Mouse (Mus musculus): Measurements from ENCODE around the gene Rora. TPM values are rescaled to one million over a fixed set of nuclear protein-coding genes. Genes with fewer than 3 reads are reported as not detected.

Gene Rora
- polyA plus RNA-seq, 1 experiment = 4.5 TPM

DNA sequence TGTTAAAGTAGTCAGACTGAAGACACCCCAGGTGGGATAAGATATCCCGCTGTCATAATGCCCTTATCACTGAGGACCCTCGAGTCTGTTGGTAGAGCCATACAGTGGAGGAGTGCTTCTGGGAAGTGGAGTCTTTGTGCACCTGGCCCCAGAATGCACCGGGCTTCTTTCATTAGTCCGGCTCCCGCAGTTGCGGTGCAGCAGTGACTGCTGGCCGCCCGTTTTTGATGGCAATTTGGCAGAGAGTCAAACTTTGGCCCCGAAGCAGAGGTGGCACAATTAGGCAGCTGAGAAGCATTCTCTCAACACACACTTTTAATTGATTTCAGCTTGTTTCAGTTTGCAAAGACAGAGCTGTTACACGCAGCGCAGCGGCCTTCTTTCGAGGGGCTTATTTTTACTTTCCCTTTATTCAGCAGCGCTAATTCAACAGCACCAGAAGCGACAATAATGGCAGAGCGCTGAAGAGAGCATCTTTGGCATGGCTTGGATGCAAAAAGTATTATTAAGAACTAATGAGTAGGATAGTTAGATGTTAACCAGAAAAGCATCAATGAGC lies 138.5 kb downstream of the Rora start:
- TF ChIP-seq CTCF (IDR thresholded peaks at IDR 0.05; ENCODE audit: extremely low read depth, insufficient read length, insufficient replicate concordance, low read depth, low read length) (no peak), POLR2A (IDR thresholded peaks at IDR 0.05; ENCODE audit: low read depth, low read length) (no peak)
- WGBS = 79% methylated on average over 16 of the region's 16 CpGs
- Histone ChIP-seq H3K27me3 (ENCODE audit: control insufficient read depth, insufficient read depth, low read length) (no peaks in the 10 kb centered on the region), H3K4me3 (ENCODE audit: low read depth, low read length) (no peak overlapping the region), H3K36me3 (ENCODE audit: control insufficient read depth, insufficient read depth, low read length) (no peaks in the 10 kb centered on the region), H3K27ac (ENCODE audit: insufficient read depth, low read depth, low read length) (no peak overlapping the region), H3K4me1 (ENCODE audit: control insufficient read depth, insufficient read depth, insufficient read length, low read length) (no peaks in the 10 kb centered on the region)

DNA sequence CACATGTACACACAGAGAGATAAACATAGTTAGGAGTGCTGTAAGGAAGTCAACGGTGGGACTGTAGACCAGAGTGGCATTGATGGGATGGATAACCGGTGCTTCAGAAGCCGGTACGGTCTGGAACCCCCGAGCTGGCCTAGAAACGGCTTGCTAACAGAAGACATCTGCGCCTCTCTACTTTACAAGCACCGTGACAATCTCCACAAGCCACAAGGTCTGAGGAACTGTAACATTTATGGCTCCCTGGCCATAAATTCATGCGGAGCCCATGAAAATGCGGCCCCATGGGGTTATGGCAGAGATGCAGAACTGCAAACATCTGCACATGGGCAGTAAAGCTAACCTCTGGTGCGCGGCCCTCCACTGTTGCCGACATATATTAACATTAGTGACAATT lies 141.7 kb downstream of the Rora start:
- Histone ChIP-seq H3K4me1 (ENCODE audit: control insufficient read depth, insufficient read depth, insufficient read length, low read length) (no peaks in the 10 kb centered on the region), H3K4me3 (ENCODE audit: low read depth, low read length) (no peak overlapping the region), H3K27me3 (ENCODE audit: control insufficient read depth, insufficient read depth, low read length) (no peaks in the 10 kb centered on the region), H3K36me3 (ENCODE audit: control insufficient read depth, insufficient read depth, low read length) (no peaks in the 10 kb centered on the region), H3K27ac (ENCODE audit: insufficient read depth, low read depth, low read length) (no peak overlapping the region)
- WGBS = 66% methylated on average over 13 of the region's 13 CpGs
- TF ChIP-seq POLR2A (IDR thresholded peaks at IDR 0.05; ENCODE audit: low read depth, low read length) (no peak), CTCF (IDR thresholded peaks at IDR 0.05; ENCODE audit: extremely low read depth, insufficient read length, insufficient replicate concordance, low read depth, low read length) (no peak)

DNA sequence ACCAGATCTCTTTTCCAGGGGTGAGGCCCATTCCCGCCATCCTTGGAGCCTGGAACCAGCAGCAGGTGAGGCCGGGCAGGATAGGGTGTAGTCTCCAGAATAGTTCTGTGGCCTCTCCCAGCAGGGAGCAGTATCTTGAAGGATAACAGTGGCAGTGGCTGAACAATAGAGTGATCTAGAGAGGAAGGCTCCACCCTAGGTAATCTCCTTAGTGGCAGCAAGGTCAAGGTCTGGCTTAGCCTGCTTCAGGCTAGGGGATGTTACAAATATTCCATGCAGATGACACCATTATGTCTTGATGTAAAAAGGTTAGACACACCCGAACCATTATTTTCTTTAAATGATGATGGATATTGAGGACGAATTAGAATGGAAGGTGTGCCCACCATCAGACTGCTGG lies 144.6 kb downstream of the Rora start:
- no peaks in the 10 kb centered on the region for H3K36me3 ChIP-seq (ENCODE audit: control insufficient read depth, insufficient read depth, low read length)
- WGBS = 67% methylated on average over 4 of the region's 4 CpGs
- no peaks in the 10 kb centered on the region for H3K4me1 ChIP-seq (ENCODE audit: control insufficient read depth, insufficient read depth, insufficient read length, low read length)

DNA sequence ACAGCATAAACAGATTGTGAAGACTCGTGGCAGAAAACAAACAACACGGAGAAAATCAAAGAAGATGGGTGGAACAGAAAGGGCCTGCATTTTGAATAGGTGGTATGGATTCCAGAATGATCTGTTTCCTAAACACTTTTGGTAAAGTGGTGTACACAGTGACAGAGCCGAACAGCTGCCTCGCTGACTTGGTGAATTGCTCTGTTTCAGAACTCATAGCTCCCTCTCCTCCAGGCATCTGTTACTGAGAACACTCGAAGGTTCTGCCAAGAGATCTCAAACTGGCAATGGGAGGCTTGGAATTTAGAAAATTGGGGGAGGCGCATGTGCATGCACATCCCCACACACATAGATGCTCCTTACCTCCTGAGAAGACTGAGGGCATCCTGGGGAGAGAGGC lies 145.5 kb downstream of the Rora start:
- 80% methylated on average over 6 of the region's 6 CpGs for WGBS
- TF ChIP-seq CTCF (IDR thresholded peaks at IDR 0.05; ENCODE audit: extremely low read depth, insufficient read length, insufficient replicate concordance, low read depth, low read length) (no peak), POLR2A (IDR thresholded peaks at IDR 0.05; ENCODE audit: low read depth, low read length) (no peak)
- Histone ChIP-seq H3K36me3 (ENCODE audit: control insufficient read depth, insufficient read depth, low read length) (no peaks in the 10 kb centered on the region), H3K4me3 (ENCODE audit: low read depth, low read length) (no peak overlapping the region), H3K27ac (ENCODE audit: insufficient read depth, low read depth, low read length) (no peak overlapping the region), H3K4me1 (ENCODE audit: control insufficient read depth, insufficient read depth, insufficient read length, low read length) (no peaks in the 10 kb centered on the region), H3K27me3 (ENCODE audit: control insufficient read depth, insufficient read depth, low read length) (no peaks in the 10 kb centered on the region)

More for the DNA sequence above, 144.6 kb downstream of the Rora start:
- Histone ChIP-seq H3K4me3 (ENCODE audit: low read depth, low read length) (no peak overlapping the region), H3K27me3 (ENCODE audit: control insufficient read depth, insufficient read depth, low read length) (no peaks in the 10 kb centered on the region), H3K27ac (ENCODE audit: insufficient read depth, low read depth, low read length) (no peak overlapping the region)
- TF ChIP-seq POLR2A (IDR thresholded peaks at IDR 0.05; ENCODE audit: low read depth, low read length) (no peak), CTCF (IDR thresholded peaks at IDR 0.05; ENCODE audit: extremely low read depth, insufficient read length, insufficient replicate concordance, low read depth, low read length) (no peak)

DNA sequence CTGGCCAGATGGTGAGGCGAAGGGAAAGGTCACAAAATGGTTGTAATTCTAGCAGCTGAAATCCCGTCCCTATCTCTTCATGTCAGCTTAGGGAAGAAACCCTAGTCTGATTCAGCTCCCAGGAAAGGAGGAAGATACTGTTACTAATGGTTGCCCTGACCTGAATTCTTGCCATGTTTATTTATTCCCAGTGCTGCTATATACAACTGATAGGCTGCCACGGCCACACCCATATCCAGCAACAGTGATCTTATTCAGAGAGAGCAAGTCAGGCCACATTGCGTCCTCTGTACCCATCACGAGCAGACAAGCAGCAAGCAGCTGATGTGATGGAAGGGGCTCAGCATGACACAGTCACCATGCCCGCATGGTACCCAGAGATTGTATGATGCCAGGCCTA lies 150.6 kb downstream of the Rora start:
- no peaks in the 10 kb centered on the region for H3K4me1 ChIP-seq (ENCODE audit: control insufficient read depth, insufficient read depth, insufficient read length, low read length)
- 58% methylated on average over 6 of the region's 6 CpGs for WGBS
- H3K27me3 ChIP-seq (ENCODE audit: control insufficient read depth, insufficient read depth, low read length) = no peaks in the 10 kb centered on the region
- no peak for TF ChIP-seq CTCF (IDR thresholded peaks at IDR 0.05; ENCODE audit: extremely low read depth, insufficient read length, insufficient replicate concordance, low read depth, low read length)
- no peak for TF ChIP-seq POLR2A (IDR thresholded peaks at IDR 0.05; ENCODE audit: low read depth, low read length)
- H3K36me3 ChIP-seq (ENCODE audit: control insufficient read depth, insufficient read depth, low read length) = no peaks in the 10 kb centered on the region
- no peak overlapping the region for H3K27ac ChIP-seq (ENCODE audit: insufficient read depth, low read depth, low read length)
- H3K4me3 ChIP-seq (ENCODE audit: low read depth, low read length) = no peak overlapping the region

DNA sequence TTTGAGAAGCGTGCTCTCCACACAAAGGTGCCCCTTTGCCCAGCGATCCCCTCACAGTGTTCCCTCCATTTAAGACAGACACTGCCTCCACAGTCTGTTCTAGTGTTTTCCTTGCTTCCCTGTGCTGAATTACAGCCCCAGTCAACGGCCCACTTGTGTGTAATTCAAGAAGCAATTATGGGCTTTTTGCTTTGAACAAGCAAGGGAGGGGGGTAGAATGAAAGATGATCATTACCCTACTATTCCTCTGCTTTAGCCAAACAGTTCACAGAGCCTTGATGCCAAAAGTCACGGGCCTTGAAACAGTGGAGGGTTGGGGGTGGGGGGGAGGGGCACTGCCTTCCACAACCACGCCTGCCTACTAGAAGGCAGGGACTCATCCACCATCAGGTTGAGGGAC lies 152.2 kb downstream of the Rora start:
- H3K27ac ChIP-seq (ENCODE audit: insufficient read depth, low read depth, low read length) = no peak overlapping the region
- no peaks in the 10 kb centered on the region for H3K36me3 ChIP-seq (ENCODE audit: control insufficient read depth, insufficient read depth, low read length)
- TF ChIP-seq CTCF (IDR thresholded peaks at IDR 0.05; ENCODE audit: extremely low read depth, insufficient read length, insufficient replicate concordance, low read depth, low read length) (no peak), POLR2A (IDR thresholded peaks at IDR 0.05; ENCODE audit: low read depth, low read length) (no peak)
- no peaks in the 10 kb centered on the region for H3K27me3 ChIP-seq (ENCODE audit: control insufficient read depth, insufficient read depth, low read length)
- WGBS = 59% methylated on average over 5 of the region's 5 CpGs
- no peak overlapping the region for H3K4me3 ChIP-seq (ENCODE audit: low read depth, low read length)
- no peaks in the 10 kb centered on the region for H3K4me1 ChIP-seq (ENCODE audit: control insufficient read depth, insufficient read depth, insufficient read length, low read length)

DNA sequence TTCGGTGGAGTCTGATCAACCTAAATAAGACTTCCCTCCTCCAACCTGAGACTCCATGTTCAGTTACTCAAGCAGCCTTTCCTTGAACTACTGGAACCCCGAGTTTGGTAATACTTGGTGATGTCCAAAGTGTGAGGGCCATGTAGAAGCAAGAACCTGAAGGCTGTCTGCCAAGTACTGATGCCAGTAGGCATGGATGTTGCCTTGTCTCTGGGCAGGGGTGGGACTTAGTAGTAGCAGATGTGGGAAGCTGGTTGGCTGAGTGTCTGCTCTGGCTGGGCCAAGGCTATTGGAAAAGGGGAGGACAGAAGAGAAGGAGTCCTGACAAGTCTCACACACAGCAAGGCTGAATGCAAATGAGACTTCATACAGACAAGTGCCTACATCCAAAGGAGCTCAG lies 154.1 kb downstream of the Rora start:
- Histone ChIP-seq H3K4me1 (ENCODE audit: control insufficient read depth, insufficient read depth, insufficient read length, low read length) (no peaks in the 10 kb centered on the region), H3K4me3 (ENCODE audit: low read depth, low read length) (no peak overlapping the region), H3K27me3 (ENCODE audit: control insufficient read depth, insufficient read depth, low read length) (no peaks in the 10 kb centered on the region), H3K27ac (ENCODE audit: insufficient read depth, low read depth, low read length) (no peak overlapping the region), H3K36me3 (ENCODE audit: control insufficient read depth, insufficient read depth, low read length) (no peaks in the 10 kb centered on the region)
- TF ChIP-seq CTCF (IDR thresholded peaks at IDR 0.05; ENCODE audit: extremely low read depth, insufficient read length, insufficient replicate concordance, low read depth, low read length) (no peak), POLR2A (IDR thresholded peaks at IDR 0.05; ENCODE audit: low read depth, low read length) (no peak)
- WGBS = 84% methylated on average over 2 of the region's 2 CpGs
